Mouse (Mus musculus) hindbrain, embryonic 11.5 days (tissue): ENCODE measurements at regions not wholly inside any gene's neighbourhood (a gene's known extent, or its start where the extent isn't known, plus 50 kb on each side); places are given as distances from the start of the nearest gene placed in this dataset.
"Not testable (repeated sequence)": the region's sequence is repeated elsewhere in the genome, so short reads cannot be mapped to it uniquely, and the experiment has no call there.

Source experiments
- ATAC-seq: fragments of 200-750 bp; cut with Nextera tagmentation; 2 replicates; pipeline ENCODE4 v1.8.0; 2017; ENCODE audit warnings: mild to moderate bottlenecking, moderate TSS enrichment, moderate library complexity; ENCODE audit not compliant: low FRiP score
- DNase-seq: peaks from one replicate; pipeline ENCODE4 v3.0.0-alpha.2; 2015; ENCODE audit warnings: low spot score
- H3K27ac ChIP-seq: fragments of 300-500 bp; sonication (generic); 2 replicates; pipeline ENCODE4 v1.5.1; 2014; ENCODE audit warnings: mild to moderate bottlenecking, low read depth, low read length
- H3K27me3 ChIP-seq: fragments of 300-500 bp; sonication (generic); 2 replicates; pipeline ENCODE4 v1.6.1; 2014; ENCODE audit warnings: mild to moderate bottlenecking, low read length, moderate library complexity, mixed read lengths; ENCODE audit not compliant: control insufficient read depth, insufficient read depth
- H3K36me3 ChIP-seq: fragments of 300-500 bp; sonication (generic); 2 replicates; pipeline ENCODE4 v1.6.1; 2014; ENCODE audit warnings: mild to moderate bottlenecking, low read length, moderate library complexity, mixed read lengths; ENCODE audit not compliant: control insufficient read depth, insufficient read depth
- H3K4me1 ChIP-seq: fragments of 300-500 bp; sonication (generic); replicated peaks from 2 replicates; pipeline ENCODE4 v1.6.1; 2014; ENCODE audit warnings: low read length, mixed read lengths; ENCODE audit not compliant: control insufficient read depth, insufficient read depth
- H3K4me2 ChIP-seq: fragments of 300-500 bp; sonication (generic); replicated peaks from 2 replicates; pipeline ENCODE4 v1.6.1; 2014; ENCODE audit warnings: mild to moderate bottlenecking, low read depth, low read length
- H3K4me3 ChIP-seq: fragments of 300-500 bp; sonication (generic); 2 replicates; pipeline ENCODE4 v1.5.1; 2014; ENCODE audit warnings: low read depth, low read length
- H3K9ac ChIP-seq: fragments of 300-500 bp; sonication (generic); 2 replicates; pipeline ENCODE4 v1.6.1; 2014; ENCODE audit warnings: low read depth, low read length
- H3K9me3 ChIP-seq: fragments of 300-500 bp; sonication (generic); 2 replicates; pipeline ENCODE4 v1.6.1; 2016; ENCODE audit warnings: low read length; ENCODE audit not compliant: control insufficient read depth
- WGBS: fragments of 180-500 bp; shearing (Covaris S2); extraction: QIAGEN DNeasy Blood & Tissue Kit; methylation state at CpG from one replicate; pipeline ENCODE4 v1.1.7; 2014; 5-methylcytosine and 5-hydroxymethylcytosine counted together

- DNase-seq (no peak), ATAC-seq (no peak)
- Histone ChIP-seq H3K27ac (no peak overlapping the region), H3K9ac (no peak overlapping the region), H3K4me1 (no peaks in the 10 kb centered on the region), H3K4me2 (no peak overlapping the region), H3K36me3 (no peaks in the 10 kb centered on the region), H3K27me3 (no peaks in the 10 kb centered on the region), H3K4me3 (no peak overlapping the region), H3K9me3 (no peaks in the 10 kb centered on the region)
- 95% methylated on average over 7 of the region's 7 CpGs for WGBS
These were observed 79.8 kb downstream of the Btg1 start for GRCm38 (mm10) chr10:96696571-96696970.

DNA sequence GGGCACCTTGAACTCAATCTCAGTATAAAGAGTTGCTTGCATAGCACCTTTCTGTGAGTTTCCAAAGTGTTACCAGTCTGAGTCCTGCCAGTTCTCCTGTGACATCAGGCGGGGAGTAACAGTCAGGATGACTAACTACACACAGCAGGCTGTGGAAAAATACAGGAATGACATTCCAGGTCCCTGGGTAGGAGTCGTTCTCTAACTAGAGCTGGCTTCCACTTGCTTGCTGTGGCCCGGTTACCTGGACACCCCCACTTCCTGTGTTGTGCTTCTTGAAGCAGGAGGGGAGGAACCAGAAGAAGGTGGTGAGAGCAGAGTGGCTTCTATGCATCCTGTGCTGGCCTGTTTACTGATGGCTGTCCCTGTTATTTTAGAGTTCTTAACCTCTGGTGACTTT lies 81.0 kb downstream of the Btg1 start:
- DNase-seq (no peak), ATAC-seq (no peak)
- H3K27me3 ChIP-seq = no peaks in the 10 kb centered on the region
- H3K9ac ChIP-seq = no peak overlapping the region
- H3K27ac ChIP-seq = no peak overlapping the region
- H3K36me3 ChIP-seq = no peaks in the 10 kb centered on the region
- H3K4me1 ChIP-seq = no peaks in the 10 kb centered on the region
- H3K4me3 ChIP-seq = no peak overlapping the region
- H3K9me3 ChIP-seq = no peaks in the 10 kb centered on the region
- 78% methylated on average over 3 of the region's 3 CpGs for WGBS
- H3K4me2 ChIP-seq = no peak overlapping the region

GRCm38 (mm10) chr10:96706656-96707055 lies 89.8 kb downstream of the Btg1 start:
- no peak overlapping the region for H3K9ac ChIP-seq
- no peak for DNase-seq
- no peak for ATAC-seq
- no peak overlapping the region for H3K4me3 ChIP-seq
- no peaks in the 10 kb centered on the region for H3K4me1 ChIP-seq
- H3K36me3 ChIP-seq = no peaks in the 10 kb centered on the region
- no peak overlapping the region for H3K4me2 ChIP-seq
- 91% methylated on average over 4 of the region's 4 CpGs for WGBS
- no peaks in the 10 kb centered on the region for H3K27me3 ChIP-seq
- no peak overlapping the region for H3K27ac ChIP-seq
- no peaks in the 10 kb centered on the region for H3K9me3 ChIP-seq

DNA sequence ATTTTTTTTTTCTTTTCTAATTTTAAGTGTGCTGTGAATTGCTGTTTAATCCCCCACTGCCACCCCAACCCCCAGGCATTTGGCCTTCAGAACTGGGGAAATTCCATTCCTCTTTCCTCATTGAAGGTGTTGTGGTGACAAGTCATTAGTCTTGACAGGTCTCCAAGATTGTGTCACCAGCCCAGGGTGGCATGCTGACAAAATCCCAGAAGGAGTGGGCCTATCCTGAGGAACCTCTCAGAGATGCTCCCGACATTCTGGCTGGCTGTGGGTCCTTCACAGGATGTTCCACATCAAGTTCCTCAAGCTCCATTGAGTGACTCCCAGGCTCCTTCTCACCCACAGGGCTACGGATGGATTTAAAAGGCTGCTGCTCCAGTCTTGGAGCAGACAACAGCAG lies 91.7 kb downstream of the Btg1 start:
- ATAC-seq = no peak
- 89% methylated on average over 2 of the region's 2 CpGs for WGBS

GRCm38 (mm10) chr10:96709698-96710356 lies 93.0 kb downstream of the Btg1 start:
- WGBS = 90% methylated on average over 13 of the region's 13 CpGs
- DNase-seq (no peak), ATAC-seq (no peak)
- H3K4me1 ChIP-seq = no peaks in the 10 kb centered on the region
- no peaks in the 10 kb centered on the region for H3K27me3 ChIP-seq
- H3K27ac ChIP-seq = no peak overlapping the region
- H3K4me2 ChIP-seq = no peak overlapping the region
- no peaks in the 10 kb centered on the region for H3K36me3 ChIP-seq
- no peak overlapping the region for H3K9ac ChIP-seq
- H3K9me3 ChIP-seq = no peaks in the 10 kb centered on the region
- H3K4me3 ChIP-seq = no peak overlapping the region

More for the DNA sequence above, 91.7 kb downstream of the Btg1 start:
- no peak overlapping the region for H3K4me3 ChIP-seq
- H3K27me3 ChIP-seq = no peaks in the 10 kb centered on the region
- no peak for DNase-seq
- no peaks in the 10 kb centered on the region for H3K9me3 ChIP-seq
- H3K27ac ChIP-seq = no peak overlapping the region
- no peak overlapping the region for H3K9ac ChIP-seq
- H3K4me1 ChIP-seq = no peaks in the 10 kb centered on the region
- no peak overlapping the region for H3K4me2 ChIP-seq
- no peaks in the 10 kb centered on the region for H3K36me3 ChIP-seq

- DNase-seq (no peak), ATAC-seq (no peak)
- H3K27me3 ChIP-seq = no peaks in the 10 kb centered on the region
- no peak overlapping the region for H3K4me3 ChIP-seq
- 71% methylated on average over 2 of the region's 2 CpGs for WGBS
- H3K36me3 ChIP-seq = no peaks in the 10 kb centered on the region
- H3K9me3 ChIP-seq = no peaks in the 10 kb centered on the region
- no peaks in the 10 kb centered on the region for H3K4me1 ChIP-seq
- H3K27ac ChIP-seq = no peak overlapping the region
- H3K4me2 ChIP-seq = no peak overlapping the region
- H3K9ac ChIP-seq = no peak overlapping the region
These were observed 95.2 kb downstream of the Btg1 start for GRCm38 (mm10) chr10:96711993-96712392.

DNA sequence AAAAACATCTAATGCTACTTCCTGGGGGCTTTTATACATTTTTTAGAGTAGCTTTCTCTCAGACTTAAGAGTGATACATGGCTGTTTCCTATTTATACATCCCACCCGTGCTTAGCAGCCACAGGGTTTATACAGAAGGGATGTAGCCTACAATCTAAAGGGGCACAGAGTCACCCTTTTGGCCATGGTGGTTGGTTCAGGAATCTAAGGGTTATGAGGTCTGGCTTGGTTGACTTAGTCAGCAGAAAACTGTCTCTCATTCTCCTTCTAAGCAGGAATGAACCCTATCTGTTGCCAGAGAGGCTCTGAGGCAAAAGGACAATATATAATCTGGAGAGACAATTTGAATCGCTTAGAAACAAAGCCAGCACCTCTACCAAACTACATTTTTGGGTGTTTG lies 97.9 kb downstream of the Btg1 start:
- DNase-seq = no peak
- H3K4me1 ChIP-seq = 0 out of 2 replicates have a peak, but pooled peaks cover 2% of the 10 kb centered on the region
- no peak overlapping the region for H3K4me2 ChIP-seq
- no peak for ATAC-seq
- H3K9me3 ChIP-seq = no peaks in the 10 kb centered on the region
- H3K27me3 ChIP-seq = no peaks in the 10 kb centered on the region
- no peak overlapping the region for H3K9ac ChIP-seq
- WGBS = 73% methylated on average over 2 of the region's 2 CpGs
- no peak overlapping the region for H3K27ac ChIP-seq
- no peaks in the 10 kb centered on the region for H3K36me3 ChIP-seq
- no peak overlapping the region for H3K4me3 ChIP-seq

GRCm38 (mm10) chr10:96717281-96717680 lies 100.5 kb downstream of the Btg1 start:
- Histone ChIP-seq H3K27me3 (no peaks in the 10 kb centered on the region), H3K4me2 (no peak overlapping the region), H3K4me1 (peaks cover 2% of the 10 kb centered on the region; the same call in 1 of the 2 replicates), H3K27ac (no peak overlapping the region), H3K36me3 (no peaks in the 10 kb centered on the region), H3K9ac (no peak overlapping the region), H3K4me3 (no peak overlapping the region), H3K9me3 (no peaks in the 10 kb centered on the region)
- WGBS = 51% methylated on average over 7 of the region's 7 CpGs
- no peak for DNase-seq
- ATAC-seq = peak; percentile 52

DNA sequence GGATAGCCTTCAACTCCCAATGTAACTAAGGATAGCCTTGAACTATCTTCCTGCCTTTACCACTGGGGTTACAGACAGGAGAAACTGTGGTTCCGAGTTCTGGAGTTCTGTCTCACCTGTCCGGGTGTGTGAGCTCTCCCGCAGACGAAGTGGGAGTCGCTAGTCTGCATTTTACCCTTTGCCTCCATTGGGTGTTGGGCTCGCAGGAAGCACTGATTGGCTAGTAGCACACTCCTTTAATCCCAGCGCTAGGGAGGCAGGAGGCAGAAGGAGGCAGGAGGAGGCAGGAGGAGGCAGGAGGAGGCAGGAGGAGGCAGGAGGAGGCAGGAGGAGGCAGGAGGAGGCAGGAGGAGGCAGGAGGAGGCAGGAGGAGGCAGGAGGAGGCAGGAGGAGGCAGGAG lies 101.9 kb downstream of the Btg1 start:
- not testable (repeated sequence) for H3K9ac ChIP-seq, H3K27ac ChIP-seq, H3K4me3 ChIP-seq, H3K9me3 ChIP-seq, DNase-seq, H3K4me2 ChIP-seq, ATAC-seq, H3K4me1 ChIP-seq, H3K27me3 ChIP-seq, H3K36me3 ChIP-seq
- 91% methylated on average over 7 of the region's 7 CpGs for WGBS
